Mouse (Mus musculus): ENCODE results near the gene Casc3. TPM values are rescaled to one million over a fixed set of nuclear protein-coding genes. Genes with fewer than 3 reads are reported as not detected.

Casc3 gene
- polyA plus RNA-seq, 1 experiment from 2014 or later: 42.8 TPM

- H3K4me2 ChIP-seq: peak overlapping the region; percentile 78
- peak; percentile 4; the same call in 1 of the 2 replicates for ATAC-seq (ENCODE audit: insufficient read depth)
- WGBS: 29% methylated on average over 8 of the region's 8 CpGs
Observed at GRCm38 (mm10) chr11:98772667-98773171, 32.0 kb upstream of the Casc3 start.

GRCm38 (mm10) chr11:98773635-98774295, 30.9 kb upstream of the Casc3 start:
- H3K27me3 ChIP-seq (ENCODE audit: insufficient read depth, low read length): no peaks in the 10 kb centered on the region
- TF ChIP-seq CTCF (IDR thresholded peaks at IDR 0.05; ENCODE audit: low read depth): no peak
- no peaks in the 10 kb centered on the region for H3K9me3 ChIP-seq (ENCODE audit: low read depth, low read length)
- H3K36me3 ChIP-seq (ENCODE audit: insufficient read depth): peaks cover 20% of the 10 kb centered on the region
- peak overlapping the region; percentile 78 for H3K4me2 ChIP-seq
- WGBS: under 1% methylated on average over 37 of the region's 37 CpGs
- peak; percentile 98 for DNase-seq
- H3K9ac ChIP-seq: peak overlapping the region; percentile 17; the same call in 1 of the 2 replicates
- H3K4me3 ChIP-seq (ENCODE audit: low read depth, low read length): peak overlapping the region; percentile 29
- peak overlapping the region; percentile 63; the same call in 1 of the 2 replicates for H3K27ac ChIP-seq (ENCODE audit: low read depth)
- peaks cover 52% of the 10 kb centered on the region for H3K4me1 ChIP-seq (ENCODE audit: insufficient read depth)
- ATAC-seq (ENCODE audit: insufficient read depth): peak; percentile 79

More at GRCm38 (mm10) chr11:98772667-98773171, 32.0 kb upstream of the Casc3 start:
- H3K9me3 ChIP-seq (ENCODE audit: low read depth, low read length): no peaks in the 10 kb centered on the region
- no peaks in the 10 kb centered on the region for H3K27me3 ChIP-seq (ENCODE audit: insufficient read depth, low read length)
- peak; percentile 71 for DNase-seq
- H3K9ac ChIP-seq: no peak overlapping the region
- no peak for TF ChIP-seq CTCF (IDR thresholded peaks at IDR 0.05; ENCODE audit: low read depth)
- no peak overlapping the region for H3K4me3 ChIP-seq (ENCODE audit: low read depth, low read length)
- peak overlapping the region; percentile 63; the same call in 1 of the 2 replicates for H3K27ac ChIP-seq (ENCODE audit: low read depth)
- H3K36me3 ChIP-seq (ENCODE audit: insufficient read depth): peaks cover 22% of the 10 kb centered on the region
- H3K4me1 ChIP-seq (ENCODE audit: insufficient read depth): peaks cover 62% of the 10 kb centered on the region

DNA sequence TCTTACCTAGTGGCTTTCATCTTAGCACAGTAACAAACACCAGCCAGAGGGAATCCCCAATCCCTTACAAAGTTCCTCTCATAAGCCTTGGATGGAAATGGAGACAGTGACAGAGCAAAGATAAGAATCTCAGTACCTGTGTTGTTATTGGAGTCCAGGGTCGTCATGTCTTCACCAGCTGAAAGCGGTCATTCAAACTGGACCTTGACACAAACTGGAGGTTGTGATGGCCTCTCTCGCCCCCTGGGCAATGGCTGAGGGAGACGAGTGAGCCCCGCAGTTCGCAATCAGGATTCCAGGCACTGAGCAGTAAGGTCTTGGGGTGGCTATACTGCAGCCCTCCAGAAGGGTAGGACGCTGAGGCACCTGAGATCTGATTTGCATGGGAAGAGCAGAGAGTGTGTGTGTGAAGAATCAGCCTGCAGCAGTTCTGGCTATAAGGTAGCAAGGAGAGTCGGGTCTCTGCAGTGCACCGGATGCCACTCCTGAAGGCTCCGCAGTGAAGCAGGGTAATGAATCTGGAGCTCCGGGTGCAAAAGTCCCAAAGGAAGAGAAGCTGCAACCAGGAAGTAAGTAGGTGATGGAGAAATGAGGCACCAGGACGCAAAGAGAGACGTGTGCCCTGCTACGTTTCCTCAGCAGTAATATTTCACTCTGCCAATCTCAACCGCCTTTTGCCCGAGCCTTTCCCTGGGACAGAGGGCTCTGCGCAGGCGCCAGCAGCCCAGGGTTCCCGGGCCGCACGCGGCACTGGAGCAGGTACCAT, 29.9 kb upstream of the Casc3 start, which contains the start of gene Nr1d1:
Gene Nr1d1, minus strand, starts transcription at position 752 of the 766 bp plus-strand sequence.
- Histone ChIP-seq H3K9me3 (ENCODE audit: low read depth, low read length) (no peaks in the 10 kb centered on the region), H3K27ac (ENCODE audit: low read depth) (peak within 1 kb of the TSS; percentile 92), H3K9ac (peak within 1 kb of the TSS; percentile 33), H3K36me3 (ENCODE audit: insufficient read depth) (peaks cover 13% of the 10 kb centered on the region), H3K27me3 (ENCODE audit: insufficient read depth, low read length) (no peaks in the 10 kb centered on the region), H3K4me2 (peak within 1 kb of the TSS; percentile 78), H3K4me1 (ENCODE audit: insufficient read depth) (peaks cover 49% of the 10 kb centered on the region), H3K4me3 (ENCODE audit: low read depth, low read length) (peak within 1 kb of the TSS; percentile 29)
- no peak for DNase-seq
- no peak for ATAC-seq (ENCODE audit: insufficient read depth)
- TF ChIP-seq CTCF (IDR thresholded peaks at IDR 0.05; ENCODE audit: low read depth): no peak
- under 1% methylated on average over 22 of the region's 22 CpGs for WGBS

DNA sequence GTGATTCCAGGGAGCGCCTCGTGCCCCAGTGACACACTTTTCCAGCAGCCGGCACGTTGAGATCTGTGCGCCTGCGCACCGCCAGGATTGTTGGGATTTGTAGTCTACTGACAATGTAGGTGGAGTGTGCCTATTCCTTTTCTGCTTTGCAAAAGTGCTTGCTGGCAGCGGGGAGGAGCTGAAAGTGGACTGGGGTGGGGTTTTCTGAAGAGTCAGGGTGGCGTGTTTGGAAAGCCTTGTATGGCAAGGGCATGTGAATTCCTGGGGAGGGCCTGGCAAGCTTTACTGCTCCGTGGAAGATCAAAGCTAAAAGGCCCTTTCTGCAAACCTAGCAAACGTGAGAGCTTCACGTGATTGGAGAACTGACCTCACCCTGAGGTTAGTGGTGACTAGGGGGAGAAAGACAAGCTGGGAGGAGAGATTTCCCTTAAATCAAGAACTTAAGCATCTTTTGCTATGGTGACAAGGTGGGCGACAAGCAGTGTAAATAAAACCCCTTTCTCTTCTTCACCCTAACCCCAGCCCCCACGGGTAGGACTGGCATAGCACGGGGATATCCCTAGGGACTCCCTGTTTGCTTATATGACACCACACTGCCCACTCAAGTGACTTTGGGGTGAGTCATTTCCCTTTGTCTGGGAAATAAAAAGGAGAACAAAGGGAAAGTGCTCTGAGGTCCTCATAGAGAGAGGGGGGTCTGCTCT, 29.2 kb upstream of the Casc3 start:
- ATAC-seq (ENCODE audit: insufficient read depth): peak; percentile 73
- Histone ChIP-seq H3K4me1 (ENCODE audit: insufficient read depth) (peaks cover 49% of the 10 kb centered on the region), H3K4me3 (ENCODE audit: low read depth, low read length) (peak overlapping the region; percentile 29), H3K36me3 (ENCODE audit: insufficient read depth) (peaks cover 6% of the 10 kb centered on the region), H3K9ac (peak overlapping the region; percentile 33; the same call in 1 of the 2 replicates), H3K27me3 (ENCODE audit: insufficient read depth, low read length) (no peaks in the 10 kb centered on the region), H3K4me2 (peak overlapping the region; percentile 78), H3K27ac (ENCODE audit: low read depth) (peak overlapping the region; percentile 92), H3K9me3 (ENCODE audit: low read depth, low read length) (no peaks in the 10 kb centered on the region)
- WGBS: 2% methylated on average over 15 of the region's 15 CpGs
- peak; percentile 97 for DNase-seq
- TF ChIP-seq CTCF (IDR thresholded peaks at IDR 0.05; ENCODE audit: low read depth): no peak; the same call in 1 of the 2 replicates

GRCm38 (mm10) chr11:98776052-98776764, 28.5 kb upstream of the Casc3 start:
- H3K4me2 ChIP-seq: peak overlapping the region; percentile 78
- no peak for TF ChIP-seq CTCF (IDR thresholded peaks at IDR 0.05; ENCODE audit: low read depth)
- DNase-seq (no peak), ATAC-seq (ENCODE audit: insufficient read depth) (no peak)
- H3K36me3 ChIP-seq (ENCODE audit: insufficient read depth): peaks cover 2% of the 10 kb centered on the region
- H3K9me3 ChIP-seq (ENCODE audit: low read depth, low read length): no peaks in the 10 kb centered on the region
- peaks cover 49% of the 10 kb centered on the region for H3K4me1 ChIP-seq (ENCODE audit: insufficient read depth)
- peak overlapping the region; percentile 33; the same call in 1 of the 2 replicates for H3K9ac ChIP-seq
- peak overlapping the region; percentile 29; the same call in 1 of the 2 replicates for H3K4me3 ChIP-seq (ENCODE audit: low read depth, low read length)
- H3K27me3 ChIP-seq (ENCODE audit: insufficient read depth, low read length): no peaks in the 10 kb centered on the region
- 32% methylated on average over 12 of the region's 12 CpGs for WGBS
- peak overlapping the region; percentile 92 for H3K27ac ChIP-seq (ENCODE audit: low read depth)

Data from lung, embryonic 14.5 days (tissue).